ENCODE assay signal across 12 mouse cellular contexts in the genomic region with DNA sequence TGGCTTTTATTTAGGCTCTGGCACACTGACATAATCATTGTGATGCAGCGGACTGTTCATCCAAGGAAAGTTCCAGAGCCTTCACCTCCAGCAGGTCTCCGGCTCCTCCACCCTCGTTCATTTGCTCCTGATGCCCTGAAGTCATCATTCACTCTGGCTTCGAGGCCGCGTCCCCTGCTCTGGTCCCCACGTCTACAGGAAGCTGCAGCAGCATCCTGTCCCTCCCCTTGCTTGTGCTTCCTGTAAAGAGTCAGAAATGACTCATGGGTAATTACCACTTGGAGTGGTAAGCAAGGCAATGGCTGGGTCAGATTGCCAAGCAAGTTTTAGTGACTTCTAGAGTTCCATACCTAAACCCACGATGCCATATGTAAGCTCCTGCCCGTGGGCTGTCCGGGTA. TPM values are rescaled to one million over a fixed set of nuclear protein-coding genes. Genes with fewer than 3 reads are reported as not detected.
DNase-seq lines count a peak whose midpoint lies in the region; ATAC-seq and TF ChIP-seq lines count a peak whose summit lies in the region.
"Had no signal": no experiment of that assay in that cellular context is flagged by ENCODE, and none has a peak within 500 bp of the region (broad histone marks: within the 10 kb centered on the region; RNA-seq: fewer than 3 reads in every experiment).

No protein-coding gene starts in this region.

- no peak for ATAC-seq in lung, embryonic 14.5 days (ENCODE audit: insufficient read depth)
- ATAC-seq in kidney, postnatal 0 days (replicated peaks; ENCODE audit: low FRiP score, low read depth) = no peak
- ATAC-seq in megakaryocyte progenitor cell, adult 5-6 weeks (replicated peaks; ENCODE audit: poor library complexity) = 0 out of 2 replicates have a peak, but pooled peaks have one; percentile 29
- ATAC-seq in forebrain, embryonic 15.5 days (replicated peaks) = no peak
- ATAC-seq: activated CD4-positive, CD25-positive, alpha-beta regulatory T cell, adult 4 months; intestine, embryonic 15.5 days had no signal

- H3K4me3 ChIP-seq in lung, embryonic 14.5 days (ENCODE audit: low read depth, low read length) = no peak overlapping the region
- no peak overlapping the region for H3K4me3 ChIP-seq in lung, adult 2 months (replicated peaks; ENCODE audit: extremely low read depth, low read depth, low read length)
- H3K4me3 ChIP-seq in kidney, postnatal 0 days (replicated peaks; ENCODE audit: low read depth, low read length) = no peak overlapping the region
- H3K4me3 ChIP-seq in forebrain, embryonic 15.5 days = no peak overlapping the region
- H3K4me3 ChIP-seq: intestine, embryonic 15.5 days had no signal

- no peaks in the 10 kb centered on the region for H3K36me3 ChIP-seq in lung, embryonic 14.5 days (ENCODE audit: insufficient read depth)
- H3K36me3 ChIP-seq in kidney, postnatal 0 days (ENCODE audit: insufficient read depth, low read length) = no peaks in the 10 kb centered on the region
- no peaks in the 10 kb centered on the region for H3K36me3 ChIP-seq in forebrain, embryonic 15.5 days
- H3K36me3 ChIP-seq: G1E; intestine, embryonic 15.5 days had no signal

- WGBS in lung, embryonic 14.5 days = 69% methylated on average over 10 of the region's 10 CpGs
- WGBS in lung, adult 2 months = 54% methylated on average over 10 of the region's 10 CpGs
- WGBS in kidney, postnatal 0 days = 52% methylated on average over 10 of the region's 10 CpGs
- 83% methylated on average over 10 of the region's 10 CpGs for WGBS in forebrain, embryonic 15.5 days

- no peak for TF ChIP-seq CTCF in lung, embryonic 14.5 days (IDR thresholded peaks at IDR 0.05; ENCODE audit: low read depth)
- no peak for TF ChIP-seq CTCF in lung, adult 2 months (IDR thresholded peaks at IDR 0.05; ENCODE audit: insufficient read depth, low read length)
- no peak for TF ChIP-seq CTCF in kidney, postnatal 0 days (IDR thresholded peaks at IDR 0.05; ENCODE audit: low read depth)

- H3K27me3 ChIP-seq in lung, embryonic 14.5 days (ENCODE audit: insufficient read depth, low read length) = no peaks in the 10 kb centered on the region
- no peaks in the 10 kb centered on the region for H3K27me3 ChIP-seq in kidney, postnatal 0 days (ENCODE audit: insufficient read depth, low read length)
- H3K27me3 ChIP-seq in forebrain, embryonic 15.5 days = 0 out of 2 replicates have a peak, but pooled peaks cover 7% of the 10 kb centered on the region
- H3K27me3 ChIP-seq: intestine, embryonic 15.5 days had no signal

- peak; percentile 40 for DNase-seq in adrenal gland, postnatal 14 days
- no peak for DNase-seq in adrenal gland, adult 18-20 months (ENCODE audit: low spot score in 2 of 2)
- DNase-seq in lung, embryonic 14.5 days = peak; percentile 36
- no peak for DNase-seq in lung, adult 2 months
- DNase-seq in kidney, postnatal 0 days (ENCODE audit: low spot score) = peak; percentile 57
- no peak for DNase-seq in ovary, postnatal 36 days (ENCODE audit: low spot score)

- no peak overlapping the region for H3K9ac ChIP-seq in lung, embryonic 14.5 days
- H3K9ac ChIP-seq in kidney, postnatal 0 days (ENCODE audit: low read depth, low read length) = no peak overlapping the region
- H3K9ac ChIP-seq in forebrain, embryonic 15.5 days (replicated peaks) = no peak overlapping the region
- H3K9ac ChIP-seq: intestine, embryonic 15.5 days had no signal

- H3K4me2 ChIP-seq in lung, embryonic 14.5 days = no peak overlapping the region
- H3K4me2 ChIP-seq in kidney, postnatal 0 days (ENCODE audit: low read length) = 0 out of 2 replicates have a peak overlapping the region, but pooled peaks have one; percentile 5
- H3K4me2 ChIP-seq in forebrain, embryonic 15.5 days (replicated peaks) = no peak overlapping the region
- H3K4me2 ChIP-seq: intestine, embryonic 15.5 days; midbrain, embryonic 11.5 days had no signal

- H3K9me3 ChIP-seq in lung, embryonic 14.5 days (ENCODE audit: low read depth, low read length) = no peaks in the 10 kb centered on the region
- H3K9me3 ChIP-seq in kidney, postnatal 0 days (replicated peaks; ENCODE audit: low read length) = no peaks in the 10 kb centered on the region
- H3K9me3 ChIP-seq in forebrain, embryonic 15.5 days = no peaks in the 10 kb centered on the region
- H3K9me3 ChIP-seq: intestine, embryonic 15.5 days had no signal

- TF ChIP-seq POLR2A in lung, adult 2 months (IDR thresholded peaks at IDR 0.05; ENCODE audit: borderline replicate concordance, extremely low read depth, low read depth, low read length) = no peak

- no peak overlapping the region for H3K27ac ChIP-seq in lung, embryonic 14.5 days (ENCODE audit: low read depth)
- 0 out of 2 replicates have a peak overlapping the region, but pooled peaks have one; percentile 37 for H3K27ac ChIP-seq in kidney, postnatal 0 days
- H3K27ac ChIP-seq in forebrain, embryonic 15.5 days (replicated peaks) = no peak overlapping the region
- H3K27ac ChIP-seq: intestine, embryonic 15.5 days had no signal

- peaks cover 10% of the 10 kb centered on the region; the same call in 1 of the 2 replicates for H3K4me1 ChIP-seq in lung, embryonic 14.5 days (ENCODE audit: insufficient read depth)
- peaks cover 11% of the 10 kb centered on the region for H3K4me1 ChIP-seq in lung, adult 2 months (ENCODE audit: control insufficient read depth, insufficient read depth, low read length)
- peaks cover 3% of the 10 kb centered on the region; the same call in 1 of the 2 replicates for H3K4me1 ChIP-seq in kidney, postnatal 0 days (replicated peaks; ENCODE audit: insufficient read depth, low read length)
- H3K4me1 ChIP-seq in forebrain, embryonic 15.5 days = no peaks in the 10 kb centered on the region
- H3K4me1 ChIP-seq: intestine, embryonic 15.5 days had no signal

RNA-seq across cellular contexts. Expression of gene Ptprm, which starts 7.3 kb away (rescaled TPM):
- total RNA-seq in adrenal gland, postnatal 14 days (2021) = 43.8 and 46.5 TPM in 2 replicates
- 10 to 100 TPM; 27.3 to 27.4 TPM for total RNA-seq in adrenal gland, adult 18-20 months (2021)
- polyA plus RNA-seq in lung, embryonic 14.5 days (2014; fragmentation: Nextera tagmentation; extraction: Ambion mirVana) = 42.6 and 45.4 TPM in 2 replicates
- 58.8 and 69.9 TPM in 2 replicates for polyA plus RNA-seq in lung, adult 2 months (2012; rRNA removed)
- 13.7 and 14.0 TPM in 2 replicates for polyA plus RNA-seq in kidney, postnatal 0 days (2015; fragmentation: Nextera tagmentation; extraction: Ambion mirVana)
- total RNA-seq in megakaryocyte progenitor cell, adult 5-6 weeks (2015) = 0.22 TPM in 2 replicates
- total RNA-seq in megakaryocyte progenitor cell, adult 5-6 weeks (2017) = not detected in 2 replicates
- polyA plus RNA-seq in forebrain, embryonic 15.5 days (2015; fragmentation: Nextera tagmentation; extraction: Ambion mirVana) = 10.7 and 11.0 TPM in 2 replicates
- polyA plus RNA-seq: activated CD4-positive, CD25-positive, alpha-beta regulatory T cell, adult 4 months; G1E had no signal

Comparison
In these comparisons a context has a peak if more than half of its experiments do, and no peak if none do; other contexts are left out.
1. DNase-seq: peak in adrenal gland, postnatal 14 days (single experiment), lung, embryonic 14.5 days (single experiment) and kidney, postnatal 0 days (single experiment); none in adrenal gland, adult 18-20 months (0 of 2), lung, adult 2 months (single experiment) and ovary, postnatal 36 days (single experiment).